Mouse (Mus musculus) adrenal gland, postnatal 25 days (tissue): ENCODE measurements around the gene Syt1. TPM values are rescaled to one million over a fixed set of nuclear protein-coding genes. Genes with fewer than 3 reads are reported as not detected.

Source experiments
- DNase-seq: peaks from one replicate; pipeline ENCODE4 v3.0.0; 2021; ENCODE audit warnings: mixed read lengths
- total RNA-seq: library from RNA; stranded (reverse); gene quantifications from 2 replicates; pipeline ENCODE4 v1.2.3, GENCODE M21; 2021

The Syt1 gene
- total RNA-seq, 1 experiment from 2014 or later: 12.4 TPM

DNA sequence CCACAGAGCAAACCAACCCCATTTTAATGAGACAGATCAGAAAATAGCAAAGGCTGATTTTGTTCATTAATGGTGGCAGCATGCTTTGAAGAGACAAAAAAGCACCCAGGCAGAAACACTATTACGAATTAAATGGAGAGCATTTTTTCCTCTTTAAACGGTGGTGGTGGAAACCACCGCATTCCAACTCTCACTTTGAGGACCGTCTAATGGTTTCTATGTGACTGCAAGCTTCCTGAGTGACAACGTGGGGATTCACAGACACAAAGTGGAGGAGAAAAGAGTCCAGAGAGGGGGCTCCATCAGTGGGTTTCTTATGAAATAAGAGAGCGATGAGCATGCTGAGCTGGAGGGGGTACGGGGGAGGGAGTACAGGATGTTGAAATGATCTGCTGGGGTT, 496.1 kb downstream of the Syt1 start:
- DNase-seq: no peak

DNA sequence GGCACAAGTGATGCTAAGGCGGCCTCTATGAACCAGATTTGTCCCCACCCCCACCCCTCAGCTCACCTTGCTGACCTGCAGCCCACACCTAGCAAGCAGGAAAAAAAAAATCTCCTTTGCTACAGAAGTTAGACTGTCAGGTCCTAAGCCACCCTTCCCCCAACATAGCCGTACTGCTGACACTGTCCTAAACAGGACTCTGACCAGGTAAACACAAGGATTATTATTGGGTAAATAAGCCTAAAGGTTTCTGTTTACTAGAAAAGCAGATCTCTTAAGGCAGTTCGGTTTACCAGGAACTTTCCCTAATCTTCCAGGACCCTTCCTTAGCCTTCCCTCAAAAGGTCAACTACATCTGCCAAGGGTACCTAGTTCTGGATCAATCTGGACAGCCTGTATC, 501.2 kb downstream of the Syt1 start:
- DNase-seq: no peak

DNA sequence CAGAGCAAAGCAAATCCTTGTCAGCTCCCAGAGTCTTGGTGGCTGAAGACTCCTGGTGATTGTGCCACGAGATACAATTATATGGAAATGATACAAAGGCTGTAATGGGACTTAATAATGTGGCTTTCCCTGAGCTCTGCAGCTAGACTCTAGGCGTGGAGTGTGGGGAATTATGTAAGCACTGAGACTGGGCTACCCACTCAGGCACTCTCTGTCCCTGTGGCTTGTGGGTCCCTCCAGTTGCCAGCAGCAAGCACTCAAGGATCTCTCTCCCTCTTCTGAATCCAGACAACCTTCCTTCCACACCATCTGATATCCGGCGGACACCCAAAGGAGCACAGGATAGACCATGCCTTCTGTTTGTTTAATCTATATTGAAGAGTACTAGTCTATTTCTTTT, 503.9 kb downstream of the Syt1 start:
- DNase-seq: no peak

DNA sequence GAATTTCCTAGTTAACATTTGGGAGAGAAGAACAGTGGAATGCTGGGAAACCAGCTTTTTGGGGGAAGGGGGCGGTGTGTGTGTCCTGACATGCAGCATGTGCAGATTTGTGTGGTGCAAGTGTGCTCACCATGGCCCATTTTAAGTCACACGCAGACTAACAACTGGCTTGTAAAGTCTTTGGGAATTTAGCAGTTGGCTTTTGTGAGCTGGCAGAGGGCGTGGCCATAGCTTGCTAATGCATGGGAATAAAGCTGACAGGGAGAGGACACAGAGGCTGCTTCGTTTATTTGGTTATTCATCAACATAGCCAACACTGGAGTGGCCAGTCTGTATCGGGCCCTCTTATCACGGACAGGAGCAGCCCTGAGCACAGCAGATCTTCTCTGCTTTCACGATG, 505.9 kb downstream of the Syt1 start:
- no peak for DNase-seq

DNA sequence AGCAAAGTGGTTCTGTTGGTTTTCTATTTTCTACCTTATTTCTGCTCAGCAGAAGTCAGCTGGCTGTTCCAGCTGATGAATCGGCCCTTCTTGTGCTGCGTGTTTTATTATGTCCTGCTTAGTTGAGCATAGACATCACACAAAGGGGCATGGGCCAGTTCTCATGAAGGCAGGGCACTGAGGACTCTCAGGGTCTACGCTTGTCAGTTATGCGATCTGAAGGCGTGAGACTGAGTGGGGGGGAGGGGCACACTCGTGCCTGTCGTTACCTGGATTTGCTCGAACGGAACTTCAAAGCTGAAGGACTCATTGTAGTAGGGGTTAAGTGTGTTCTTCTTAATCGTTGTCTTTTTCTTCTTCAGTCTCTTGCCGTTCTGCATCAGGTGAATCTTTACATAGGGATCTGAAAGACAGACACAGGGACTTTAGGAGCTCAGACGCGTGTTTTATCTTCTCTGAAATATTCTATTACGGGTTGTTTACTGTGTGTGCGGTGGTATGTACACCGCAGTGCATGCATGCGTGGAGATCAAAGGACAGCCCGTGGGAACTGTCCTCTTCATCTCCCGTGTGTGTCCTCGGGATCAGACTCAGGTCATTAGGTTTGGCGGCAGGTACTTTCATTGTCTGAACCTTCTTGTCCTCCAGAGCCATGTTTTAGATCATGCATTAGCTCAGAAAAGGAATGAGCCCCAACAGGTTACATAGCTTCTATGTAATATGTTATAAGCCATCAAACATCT, 506.5 kb downstream of the Syt1 start:
- DNase-seq: no peak

DNA sequence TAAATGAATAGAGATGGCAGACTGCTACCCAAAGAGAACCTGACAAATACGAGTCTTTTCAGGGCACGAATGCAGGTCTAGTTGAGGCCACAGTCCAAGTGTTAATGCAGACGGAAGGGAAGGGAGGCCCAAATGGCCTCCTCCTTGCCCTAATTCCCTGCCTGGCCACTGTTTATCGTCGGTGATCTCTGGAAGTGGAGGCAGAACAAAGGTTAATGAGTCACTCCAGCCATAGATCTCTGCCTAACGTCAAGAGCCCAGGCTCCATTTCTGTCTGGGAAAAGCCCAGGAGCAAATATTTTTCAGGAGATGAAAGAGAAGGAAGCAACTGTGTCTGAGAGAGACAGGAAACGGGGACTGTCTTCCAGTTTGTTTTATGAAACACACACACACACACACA, 520.6 kb downstream of the Syt1 start:
- DNase-seq: no peak

DNA sequence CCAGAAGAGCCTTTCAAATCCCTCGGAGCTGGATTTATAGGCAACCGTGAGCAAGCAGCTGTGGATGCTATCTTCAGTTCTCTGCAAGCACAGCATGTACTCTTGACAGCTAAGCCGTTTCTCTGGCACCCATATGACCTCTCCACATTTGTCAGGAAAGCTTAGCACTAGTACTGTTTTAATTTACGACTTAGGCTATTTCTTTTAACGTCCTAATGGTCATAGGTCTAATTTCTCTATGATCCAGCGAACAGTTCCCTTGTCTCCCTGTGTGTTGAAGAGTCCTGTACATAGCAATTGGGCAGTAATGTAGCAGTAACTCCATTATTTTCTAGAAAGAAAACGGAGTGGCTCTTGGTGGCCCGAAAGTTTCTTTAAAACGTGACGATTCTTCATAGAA, 526.8 kb downstream of the Syt1 start:
- DNase-seq: no peak

DNA sequence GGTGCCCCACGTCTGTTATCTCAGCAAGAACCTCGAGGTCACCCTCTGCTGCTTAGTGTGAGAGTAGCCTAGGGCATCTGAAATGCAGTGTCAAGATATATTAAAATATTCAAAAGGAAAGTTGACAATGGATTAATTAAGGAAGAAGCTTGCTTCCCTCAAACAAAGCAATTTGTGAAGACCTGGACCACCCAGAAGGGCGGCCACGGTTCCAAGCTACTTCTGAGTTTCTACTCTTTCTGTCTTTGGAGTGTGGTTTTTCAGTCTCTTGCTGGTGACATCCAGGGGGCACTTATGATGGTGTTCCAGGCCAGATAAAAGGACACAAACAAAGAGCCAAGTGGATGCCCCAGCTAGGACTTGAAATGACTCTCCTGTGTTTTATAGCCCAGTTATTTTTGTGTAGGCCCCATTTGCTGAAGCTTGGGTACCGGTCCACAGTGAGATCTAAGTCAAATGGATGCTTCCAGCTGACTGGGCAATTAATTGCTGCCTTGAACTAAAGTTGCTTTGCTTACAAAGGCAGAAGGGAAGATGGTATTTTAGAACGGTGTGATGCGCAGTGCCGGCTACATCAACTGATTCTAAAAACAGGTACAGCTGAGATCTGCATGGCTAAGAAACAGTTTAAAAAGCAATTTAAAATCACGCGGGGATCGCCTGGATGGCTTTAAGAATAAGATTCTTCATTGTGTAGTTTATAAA, 530.5 kb downstream of the Syt1 start:
- no peak for DNase-seq

DNA sequence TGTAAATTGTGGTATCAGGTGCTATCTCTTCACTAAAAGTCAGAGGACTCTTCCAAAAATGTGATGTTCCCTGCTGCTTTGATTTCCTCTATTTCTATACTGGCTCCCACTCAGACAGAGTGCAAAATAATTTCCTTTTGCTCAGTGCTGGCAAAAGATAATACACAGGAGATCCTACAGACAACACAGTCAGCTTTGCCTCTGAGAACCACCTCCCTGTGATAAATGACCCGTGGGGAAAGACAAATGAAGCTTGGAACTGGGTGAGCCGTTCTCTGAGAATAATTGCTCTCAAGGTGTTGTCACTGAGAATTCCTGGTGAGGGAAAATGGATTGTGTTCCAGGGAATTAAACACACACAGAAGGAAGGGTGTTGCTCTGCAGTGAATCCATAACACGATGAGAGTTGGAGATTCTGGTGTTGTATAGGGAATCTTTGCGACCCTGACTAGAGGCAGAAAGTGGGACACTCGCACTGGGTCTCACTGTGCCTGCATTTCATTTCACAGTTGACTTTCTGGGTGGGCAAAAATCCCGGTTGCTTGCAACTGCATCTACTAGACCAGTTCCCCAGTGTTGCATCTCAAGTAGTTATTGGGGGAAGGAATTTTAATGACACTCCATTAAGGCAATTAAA, 540.3 kb downstream of the Syt1 start:
- no peak for DNase-seq

DNA sequence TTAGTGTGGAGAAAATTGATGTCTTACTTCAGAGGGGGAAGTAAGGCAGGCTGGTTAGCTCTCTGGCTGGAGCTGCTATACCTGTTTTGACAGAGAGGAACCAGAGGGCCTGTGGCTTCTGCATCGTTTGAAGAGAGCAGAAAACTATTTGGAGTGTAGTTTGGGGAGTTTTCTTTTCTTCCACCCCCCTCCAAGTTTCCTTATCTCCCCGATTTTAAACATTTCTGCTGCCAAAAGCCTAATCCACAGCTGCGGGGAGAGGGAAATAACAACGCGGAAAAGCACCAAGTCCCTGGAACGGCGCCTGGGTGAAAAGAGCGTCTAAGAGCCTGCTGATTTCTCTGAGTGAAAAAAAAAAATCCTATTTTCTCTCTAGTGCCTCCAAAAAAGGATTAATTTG, 544.2 kb downstream of the Syt1 start:
- no peak for DNase-seq

DNA sequence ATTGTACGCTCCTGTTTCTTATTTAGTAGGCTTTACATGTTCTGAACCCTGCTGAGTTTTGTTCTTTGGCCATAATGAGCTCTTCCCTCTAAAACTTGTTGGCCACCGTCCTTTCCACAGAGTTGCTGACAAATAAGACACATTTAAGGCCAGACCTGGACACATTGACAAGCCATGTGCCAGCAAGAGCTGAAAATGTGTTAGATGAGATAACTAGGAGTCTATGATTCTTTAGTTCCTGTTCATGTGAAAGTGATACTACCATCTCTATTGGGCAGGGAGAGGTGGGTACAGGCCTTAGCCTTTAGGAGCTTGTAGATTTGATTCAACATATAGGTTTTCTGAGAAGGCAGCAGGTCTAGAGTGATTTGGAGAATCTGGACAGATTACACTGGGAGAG, 548.9 kb downstream of the Syt1 start:
- DNase-seq: no peak

DNA sequence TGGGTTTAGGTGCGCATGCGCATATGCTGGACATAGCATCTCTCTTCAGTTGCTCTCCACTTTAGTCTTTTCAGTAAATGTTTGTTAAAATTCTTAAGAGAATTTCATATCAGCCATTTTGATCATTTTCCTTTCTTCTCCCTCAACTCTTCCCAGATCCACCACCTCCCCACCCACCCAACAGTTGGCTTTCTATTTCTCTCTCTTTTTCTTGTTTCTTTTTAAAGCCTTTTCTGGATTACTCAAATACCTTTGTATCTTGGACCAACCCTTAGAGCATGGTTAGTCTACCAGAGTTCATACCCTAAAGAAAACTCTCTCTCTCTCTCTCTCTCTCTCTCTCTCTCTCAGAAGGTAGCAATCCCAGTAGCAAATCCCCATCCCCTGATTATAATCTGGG, 553.7 kb downstream of the Syt1 start:
- DNase-seq: no peak

DNA sequence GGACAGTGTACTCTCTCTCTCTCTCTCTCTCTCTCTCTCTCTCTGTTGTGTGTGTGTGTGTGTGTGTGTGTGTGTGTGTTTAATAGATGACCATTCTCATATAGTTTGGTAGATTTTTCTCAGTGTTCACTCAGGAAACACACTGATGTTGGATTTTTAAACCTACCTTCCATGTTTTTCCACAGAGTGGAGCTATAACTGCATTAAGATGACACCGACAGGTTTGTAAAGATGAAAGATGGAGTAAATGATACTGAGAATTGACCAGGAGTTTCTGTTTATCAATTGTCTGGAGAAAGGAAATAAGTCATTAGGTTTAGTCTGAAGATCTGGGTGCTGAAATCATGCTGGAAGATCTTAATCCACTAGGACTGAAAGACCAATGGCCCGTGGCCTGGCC, 554.9 kb downstream of the Syt1 start:
- no peak for DNase-seq

DNA sequence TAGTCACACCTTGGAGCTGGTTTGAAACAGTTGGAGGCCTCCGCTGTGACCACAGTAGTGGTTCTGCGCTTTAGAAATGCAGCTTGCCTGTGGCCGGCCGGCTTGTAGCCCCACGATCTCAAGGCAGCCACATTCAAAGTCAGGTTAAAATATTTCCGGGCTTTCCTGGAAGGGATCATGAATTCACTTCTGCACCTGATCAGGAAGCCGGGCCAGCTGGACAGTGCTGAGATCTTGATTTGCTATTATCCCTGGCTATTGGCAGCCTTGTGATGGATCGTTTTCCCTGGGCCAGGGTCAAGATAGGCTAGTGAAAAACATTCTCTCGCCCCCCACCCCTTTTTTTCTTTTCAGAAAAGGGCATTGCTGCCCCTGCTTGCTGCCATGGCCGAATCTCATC, 555.6 kb downstream of the Syt1 start:
- no peak for DNase-seq

DNA sequence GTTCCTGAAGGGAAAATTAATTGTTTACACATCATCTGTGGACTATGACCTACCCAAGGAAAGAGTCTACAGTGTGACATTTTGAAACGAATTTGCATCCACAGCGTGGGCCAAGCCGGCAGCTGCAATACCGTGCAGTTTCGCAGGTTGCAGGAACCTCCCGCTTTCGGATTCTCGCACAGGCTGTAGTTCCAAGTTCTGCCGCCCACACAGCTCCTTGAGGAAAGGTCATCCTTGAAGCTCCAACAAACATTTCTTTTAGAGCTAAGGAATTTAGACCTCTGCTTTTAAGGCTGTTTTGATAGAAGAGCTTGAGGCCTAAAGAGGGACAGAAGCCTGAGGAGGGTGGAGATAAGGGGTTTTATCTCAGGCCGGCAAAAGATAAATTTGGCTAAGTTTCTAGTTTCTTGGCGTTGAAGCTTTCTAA, 556.1 kb downstream of the Syt1 start:
- DNase-seq: no peak

DNA sequence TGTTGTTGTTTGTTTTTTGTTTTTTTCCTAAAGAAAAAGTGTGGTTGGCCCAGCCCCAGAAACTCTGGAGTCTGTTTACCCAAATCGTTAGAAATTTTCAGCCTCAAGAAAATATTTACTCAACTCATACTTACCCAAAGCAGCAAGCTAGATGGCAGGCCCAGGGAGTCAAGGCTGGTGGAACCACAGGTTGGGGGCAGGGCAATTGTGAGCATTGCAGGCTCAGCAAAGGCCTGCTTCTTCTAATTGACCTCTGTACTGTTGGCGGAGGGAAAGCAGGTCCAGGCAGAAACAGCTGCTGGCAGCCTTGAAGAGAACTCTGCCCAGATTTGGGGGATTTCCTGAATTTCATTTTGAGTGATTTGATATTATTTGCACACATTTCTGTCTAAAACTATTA, 557.2 kb downstream of the Syt1 start:
- no peak for DNase-seq

DNA sequence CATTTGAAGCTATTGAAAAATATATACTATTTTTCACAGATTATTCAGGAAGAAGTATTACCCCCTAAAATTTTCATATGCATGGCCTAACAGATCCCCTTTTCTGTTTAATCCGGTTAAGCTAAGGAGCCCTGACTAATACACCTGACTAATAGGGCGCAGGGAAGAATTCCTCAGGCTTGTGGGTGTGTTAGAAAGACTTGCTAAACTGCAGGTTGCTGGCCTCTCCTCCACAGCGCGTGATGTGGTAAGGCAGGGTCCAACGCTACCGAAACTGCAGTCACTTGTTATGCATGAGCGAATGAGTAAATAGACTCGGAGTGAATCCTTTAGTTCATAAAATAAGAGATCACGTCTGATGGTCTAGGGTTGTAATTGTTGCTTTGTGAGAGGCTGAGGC, 558.4 kb downstream of the Syt1 start:
- no peak for DNase-seq

DNA sequence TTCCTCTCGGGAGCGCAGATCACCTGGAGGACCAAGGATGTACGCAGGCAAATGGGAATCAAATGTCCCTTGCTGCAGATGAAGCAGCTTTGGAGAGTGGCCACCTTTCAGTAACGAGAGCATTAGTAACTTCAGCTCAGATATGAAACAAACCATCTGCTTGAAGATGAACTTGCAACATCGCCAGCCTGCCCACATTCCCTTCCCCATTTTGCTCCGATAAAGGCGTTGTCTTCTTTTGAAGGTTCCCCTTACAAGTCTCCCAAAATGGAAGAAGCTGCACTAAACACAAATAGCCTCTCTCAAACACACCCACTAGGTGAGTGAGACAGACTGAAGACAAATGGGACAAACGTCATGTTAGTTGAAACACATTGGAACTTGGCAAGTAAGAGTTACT, 559.3 kb downstream of the Syt1 start:
- DNase-seq: no peak

DNA sequence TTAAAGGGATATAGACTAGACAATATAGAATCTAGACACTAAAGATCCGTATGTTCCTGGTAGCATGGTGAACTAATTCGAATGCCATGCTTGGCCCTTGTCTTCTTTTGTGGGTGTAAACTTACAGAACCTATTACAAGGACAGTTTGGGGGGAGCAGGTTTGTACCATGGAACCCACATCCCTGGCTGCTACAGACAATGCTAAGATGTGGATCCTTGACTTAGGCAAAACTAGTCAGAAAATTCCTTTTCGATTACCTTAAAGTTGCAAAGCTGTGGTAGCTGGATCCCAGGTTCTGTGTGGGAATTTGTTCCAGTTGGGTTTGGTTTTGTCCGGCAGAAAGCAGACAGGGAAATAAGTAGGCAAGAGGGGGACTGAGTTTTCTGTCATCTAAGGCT, 560.4 kb downstream of the Syt1 start:
- no peak for DNase-seq

DNA sequence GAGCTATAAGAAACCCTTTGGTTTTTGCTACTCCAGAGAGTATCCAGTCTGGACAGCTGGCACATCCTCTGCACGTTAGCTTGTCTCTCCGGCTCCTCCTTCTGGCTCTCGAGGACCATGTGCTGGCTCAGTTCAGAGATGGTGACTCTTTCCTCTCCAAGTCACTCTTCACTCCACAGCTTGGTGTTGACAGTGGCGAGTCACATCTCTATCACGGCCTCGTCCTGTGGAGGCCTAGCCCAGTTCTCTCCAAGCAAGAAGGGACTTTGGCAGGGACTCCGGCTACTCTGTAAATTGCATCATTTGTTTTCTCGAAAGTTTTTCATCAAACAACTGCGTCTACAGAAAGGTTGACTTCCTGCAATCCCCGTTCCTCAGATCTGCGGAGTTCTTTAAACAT, 562.4 kb downstream of the Syt1 start:
- DNase-seq: no peak
